Mouse (Mus musculus) testis, postnatal 14 days (tissue): Measurements from ENCODE around the gene Atox1.
A peak's percentile ranks its signal among the peaks of the same experiment; 100 is the strongest.

ENCODE experiments used
- DNase-seq: peaks from one replicate; pipeline ENCODE4 v3.0.0; 2021; ENCODE audit warnings: low spot score

The Atox1 gene

GRCm38 (mm10) chr11:55414314-55414713, 46.7 kb downstream of the Atox1 start:
- peak; percentile 52 for DNase-seq

- no peak for DNase-seq
Measured at GRCm38 (mm10) chr11:55413416-55413796, 47.6 kb downstream of the Atox1 start.

GRCm38 (mm10) chr11:55412680-55413415, 48.2 kb downstream of the Atox1 start:
- DNase-seq = no peak

GRCm38 (mm10) chr11:55412034-55412433, 49.0 kb downstream of the Atox1 start:
- no peak for DNase-seq

- no peak for DNase-seq
Measured at GRCm38 (mm10) chr11:55410502-55410901, 50.5 kb downstream of the Atox1 start.

GRCm38 (mm10) chr11:55410005-55410404, 51.0 kb downstream of the Atox1 start:
- DNase-seq = no peak

GRCm38 (mm10) chr11:55407133-55407532, 53.9 kb downstream of the Atox1 start:
- DNase-seq = peak; percentile 58

GRCm38 (mm10) chr11:55405601-55406469, 55.2 kb downstream of the Atox1 start:
- DNase-seq = no peak

- DNase-seq = no peak
Measured at GRCm38 (mm10) chr11:55404659-55405457, 56.2 kb downstream of the Atox1 start.

- no peak for DNase-seq
Measured at GRCm38 (mm10) chr11:55400863-55401262, 60.2 kb downstream of the Atox1 start.

- DNase-seq = no peak
Measured at GRCm38 (mm10) chr11:55398371-55398770, 62.7 kb downstream of the Atox1 start.

- DNase-seq = no peak
Measured at GRCm38 (mm10) chr11:55397441-55397840, 63.6 kb downstream of the Atox1 start.

GRCm38 (mm10) chr11:55397036-55397435, 64.0 kb downstream of the Atox1 start:
- no peak for DNase-seq
